Mouse (Mus musculus) lung, embryonic 14.5 days (tissue): Measurements from ENCODE around the gene Gpr155. TPM values are rescaled to one million over a fixed set of nuclear protein-coding genes. Genes with fewer than 3 reads are reported as not detected.
A peak's percentile ranks its signal among the peaks of the same experiment; 100 is the strongest.

Experiments used
- ATAC-seq: fragments of 200-750 bp; cut with Nextera tagmentation; 2 replicates; pipeline ENCODE4 v1.8.0; 2017; ENCODE audit warnings: mild to moderate bottlenecking, moderate TSS enrichment, moderate library complexity; ENCODE audit not compliant: insufficient read depth
- DNase-seq: peaks from one replicate; pipeline ENCODE4 v3.0.0-alpha.2; 2015
- H3K27ac ChIP-seq: fragments of 300-500 bp; sonication (generic); 2 replicates; pipeline ENCODE4 v1.5.1; 2014; ENCODE audit warnings: low read depth, mild to moderate bottlenecking, moderate library complexity
- H3K27me3 ChIP-seq: fragments of 300-500 bp; sonication (generic); 2 replicates; pipeline ENCODE4 v1.6.1; 2014; ENCODE audit warnings: low read length, control low read depth; ENCODE audit not compliant: insufficient read depth
- H3K36me3 ChIP-seq: fragments of 300-500 bp; sonication (generic); 2 replicates; pipeline ENCODE4 v1.6.1; 2014; ENCODE audit warnings: control low read depth; ENCODE audit not compliant: insufficient read depth
- H3K4me1 ChIP-seq: fragments of 300-500 bp; sonication (generic); 2 replicates; pipeline ENCODE4 v1.6.1; 2014; ENCODE audit warnings: antibody characterized with exemption, control low read depth; ENCODE audit not compliant: insufficient read depth
- H3K4me2 ChIP-seq: fragments of 300-500 bp; sonication (generic); 2 replicates; pipeline ENCODE4 v1.6.1; 2014; ENCODE audit warnings: mild to moderate bottlenecking
- H3K4me3 ChIP-seq: fragments of 300-500 bp; sonication (generic); 2 replicates; pipeline ENCODE4 v1.5.1; 2014; ENCODE audit warnings: low read depth, low read length
- H3K9ac ChIP-seq: fragments of 300-500 bp; sonication (generic); 2 replicates; pipeline ENCODE4 v1.6.1; 2014
- H3K9me3 ChIP-seq: fragments of 300-500 bp; sonication (generic); 2 replicates; pipeline ENCODE4 v1.6.1; 2016; ENCODE audit warnings: low read depth, low read length, control low read depth
- CTCF ChIP-seq: IDR thresholded peaks from 2 replicates; pipeline ENCODE4 v1.5.1; 2016; ENCODE audit warnings: antibody characterized with exemption, low read depth
- WGBS: fragments of 180-500 bp; shearing (Covaris S2); extraction: QIAGEN DNeasy Blood & Tissue Kit; methylation state at CpG from one replicate; pipeline ENCODE4 v1.1.7; 2014; 5-methylcytosine and 5-hydroxymethylcytosine counted together
- polyA plus RNA-seq: library from polyadenylated mRNA; unstranded; fragments of >200 nt; fragmentation: Nextera tagmentation; extraction: Ambion mirVana; gene quantifications from 2 replicates; pipeline ENCODE4 v1.2.1, GENCODE M21; 2014

The Gpr155 gene
- polyA plus RNA-seq, 1 experiment from 2014 or later, result 6.2 TPM

- ATAC-seq, result peak; percentile 97
- no peaks in the 10 kb centered on the region for H3K27me3 ChIP-seq
- WGBS, result under 1% methylated on average over 64 of the region's 64 CpGs
- peak; percentile 99 for DNase-seq
- H3K9ac ChIP-seq, result peak within 1 kb of the TSS; percentile 87
- no peak for TF ChIP-seq CTCF
- peak within 1 kb of the TSS; percentile 89 for H3K27ac ChIP-seq
- peak within 1 kb of the TSS; percentile 88 for H3K4me3 ChIP-seq
- no peaks in the 10 kb centered on the region for H3K9me3 ChIP-seq
- H3K36me3 ChIP-seq, result peaks cover 29% of the 10 kb centered on the region
- H3K4me2 ChIP-seq, result peak within 1 kb of the TSS; percentile 86
- 0 out of 2 replicates have a peak, but pooled peaks cover 5% of the 10 kb centered on the region for H3K4me1 ChIP-seq
These were observed 73.9 kb downstream of the Gpr155 start, which contains the start of the genes Scrn3 and Cir1 for GRCm38 (mm10) chr2:73312152-73313116. Gene Scrn3, plus strand, starts transcription at chr2:73312601. Gene Cir1, minus strand, starts transcription at chr2:73312701.

- Histone ChIP-seq H3K27me3 (no peaks in the 10 kb centered on the region), H3K36me3 (peaks cover 85% of the 10 kb centered on the region), H3K4me2 (no peak overlapping the region), H3K4me3 (no peak overlapping the region), H3K4me1 (0 out of 2 replicates have a peak, but pooled peaks cover under 1% of the 10 kb centered on the region), H3K27ac (no peak overlapping the region), H3K9me3 (no peaks in the 10 kb centered on the region), H3K9ac (no peak overlapping the region)
- WGBS, result 90% methylated on average over 7 of the region's 7 CpGs
- ATAC-seq, result no peak
- no peak for TF ChIP-seq CTCF
- DNase-seq, result no peak
These were observed 80.4 kb downstream of the Gpr155 start for GRCm38 (mm10) chr2:73306006-73306405.

GRCm38 (mm10) chr2:73304506-73304905, 81.9 kb downstream of the Gpr155 start:
- 82% methylated on average over 5 of the region's 5 CpGs for WGBS
- TF ChIP-seq CTCF, result no peak
- no peak overlapping the region for H3K9ac ChIP-seq
- no peaks in the 10 kb centered on the region for H3K9me3 ChIP-seq
- H3K4me3 ChIP-seq, result no peak overlapping the region
- no peaks in the 10 kb centered on the region for H3K27me3 ChIP-seq
- no peaks in the 10 kb centered on the region for H3K4me1 ChIP-seq
- peaks cover 78% of the 10 kb centered on the region for H3K36me3 ChIP-seq
- DNase-seq (no peak), ATAC-seq (no peak)
- H3K27ac ChIP-seq, result no peak overlapping the region
- H3K4me2 ChIP-seq, result no peak overlapping the region

- 93% methylated on average over 9 of the region's 9 CpGs for WGBS
These were observed 83.7 kb downstream of the Gpr155 start for GRCm38 (mm10) chr2:73302722-73303121.

GRCm38 (mm10) chr2:73301979-73302378, 84.4 kb downstream of the Gpr155 start:
- no peak for TF ChIP-seq CTCF
- ATAC-seq (no peak), DNase-seq (no peak)
- WGBS, result 43% methylated on average over 1 of the region's 1 CpGs
- Histone ChIP-seq H3K27me3 (no peaks in the 10 kb centered on the region), H3K9ac (no peak overlapping the region), H3K4me2 (no peak overlapping the region), H3K9me3 (no peaks in the 10 kb centered on the region), H3K36me3 (peaks cover 62% of the 10 kb centered on the region), H3K4me1 (no peaks in the 10 kb centered on the region), H3K27ac (no peak overlapping the region), H3K4me3 (no peak overlapping the region)

More at GRCm38 (mm10) chr2:73302722-73303121, 83.7 kb downstream of the Gpr155 start:
- Histone ChIP-seq H3K36me3 (peaks cover 67% of the 10 kb centered on the region), H3K9me3 (no peaks in the 10 kb centered on the region), H3K27ac (no peak overlapping the region), H3K4me1 (no peaks in the 10 kb centered on the region), H3K4me2 (no peak overlapping the region), H3K4me3 (no peak overlapping the region), H3K27me3 (no peaks in the 10 kb centered on the region), H3K9ac (no peak overlapping the region)
- TF ChIP-seq CTCF, result no peak
- DNase-seq (no peak), ATAC-seq (no peak)

GRCm38 (mm10) chr2:73298841-73299240, 87.5 kb downstream of the Gpr155 start:
- Histone ChIP-seq H3K27me3 (no peaks in the 10 kb centered on the region), H3K4me1 (no peaks in the 10 kb centered on the region), H3K9me3 (no peaks in the 10 kb centered on the region), H3K36me3 (peaks cover 36% of the 10 kb centered on the region), H3K27ac (no peak overlapping the region), H3K4me3 (no peak overlapping the region), H3K4me2 (no peak overlapping the region), H3K9ac (no peak overlapping the region)
- TF ChIP-seq CTCF, result no peak
- ATAC-seq (no peak), DNase-seq (no peak)
- 73% methylated on average over 3 of the region's 3 CpGs for WGBS

GRCm38 (mm10) chr2:73298154-73298553, 88.2 kb downstream of the Gpr155 start:
- H3K4me3 ChIP-seq, result no peak overlapping the region
- DNase-seq (no peak), ATAC-seq (no peak)
- no peak overlapping the region for H3K9ac ChIP-seq
- peaks cover 37% of the 10 kb centered on the region for H3K36me3 ChIP-seq
- TF ChIP-seq CTCF, result no peak
- H3K27me3 ChIP-seq, result no peaks in the 10 kb centered on the region
- H3K4me1 ChIP-seq, result no peaks in the 10 kb centered on the region
- 89% methylated on average over 7 of the region's 7 CpGs for WGBS
- no peak overlapping the region for H3K27ac ChIP-seq
- no peaks in the 10 kb centered on the region for H3K9me3 ChIP-seq
- no peak overlapping the region for H3K4me2 ChIP-seq
